Mouse (Mus musculus): ENCODE measurements around the gene 1190005I06Rik.

DNA sequence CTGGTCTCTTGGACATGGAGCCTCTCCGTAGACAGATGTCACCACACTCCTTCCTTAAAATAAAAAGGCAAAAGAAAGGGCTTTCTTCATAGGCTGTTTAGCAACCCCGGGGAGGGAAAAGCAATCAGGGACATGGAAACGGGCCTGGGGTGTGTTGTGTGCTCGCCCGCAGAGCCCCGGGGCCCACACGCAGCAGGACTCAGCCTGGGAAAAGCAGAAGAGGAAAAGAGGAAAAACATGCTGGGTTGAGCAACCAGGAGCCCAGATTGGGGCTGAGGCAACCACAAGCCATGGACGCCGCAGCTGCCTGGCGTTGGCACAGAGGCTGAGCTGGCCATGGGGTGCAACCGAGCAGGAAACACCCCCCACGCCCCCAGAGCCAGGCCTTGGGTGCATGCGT is 38.6 kb upstream of the 1190005I06Rik start:
- TF ChIP-seq CTCF (IDR thresholded peaks at IDR 0.05; ENCODE audit: insufficient read depth, low read depth, low read length) (no peak), POLR2A (IDR thresholded peaks at IDR 0.05; ENCODE audit: insufficient read depth, low read depth, low read length) (no peak)

All from olfactory bulb, adult 2 months (tissue).